Mouse (Mus musculus): Measurements from ENCODE around the gene March7. TPM values are rescaled to one million over a fixed set of nuclear protein-coding genes. Genes with fewer than 3 reads are reported as not detected.

The March7 gene
- polyA plus RNA-seq, 2 experiments = 12.1 to 19.9 TPM

- H3K27ac ChIP-seq = no peak overlapping the region
- no peak for DNase-seq (ENCODE audit: low read depth in 3 of 3, low spot score in 3 of 3)
- no peaks in the 10 kb centered on the region for H3K9me3 ChIP-seq (ENCODE audit: control insufficient read depth, low read length)
- peaks cover 39% of the 10 kb centered on the region for H3K36me3 ChIP-seq (replicated peaks; ENCODE audit: control insufficient read depth, insufficient read depth, low read depth)
- H3K4me3 ChIP-seq (ENCODE audit: insufficient read depth in 1 of 2, low read depth in 2 of 2, low read length in 2 of 2) = no peak overlapping the region
- H3K27me3 ChIP-seq (ENCODE audit: control insufficient read depth, insufficient read depth, low read length) = no peaks in the 10 kb centered on the region
- H3K4me1 ChIP-seq (replicated peaks; ENCODE audit: control insufficient read depth in 2 of 2, insufficient read depth in 2 of 2, low read length in 1 of 2) = peaks cover 4 to 8% of the 10 kb centered on the region in 2 experiments; a peak in 3 of 4 replicates
- TF ChIP-seq EP300 (IDR thresholded peaks at IDR 0.05; ENCODE audit: low read depth) (no peak), CTCF (IDR thresholded peaks at IDR 0.05; ENCODE audit: low read depth) (no peak)
- no peak overlapping the region for H3K4me2 ChIP-seq (ENCODE audit: low read depth)
- WGBS (ENCODE audit: insufficient replicate concordance) = 79% methylated on average over 2 of the region's 2 CpGs
- no peak for ATAC-seq (ENCODE audit: insufficient read depth)
- H3K9ac ChIP-seq (replicated peaks) = no peak overlapping the region
Observed at GRCm38 (mm10) chr2:60230361-60230760, 20.7 kb downstream of the March7 start.

GRCm38 (mm10) chr2:60233147-60233546, 23.5 kb downstream of the March7 start:
- no peak overlapping the region for H3K9ac ChIP-seq (replicated peaks)
- DNase-seq (ENCODE audit: low read depth in 3 of 3, low spot score in 3 of 3) (no peak), ATAC-seq (ENCODE audit: insufficient read depth) (no peak)
- no peak overlapping the region for H3K27ac ChIP-seq
- H3K4me1 ChIP-seq (replicated peaks; ENCODE audit: control insufficient read depth in 2 of 2, insufficient read depth in 2 of 2, low read length in 1 of 2) = peaks cover 3 to 4% of the 10 kb centered on the region in 2 experiments; a peak in 1 of 4 replicates
- H3K27me3 ChIP-seq (ENCODE audit: control insufficient read depth, insufficient read depth, low read length) = no peaks in the 10 kb centered on the region
- H3K4me2 ChIP-seq (ENCODE audit: low read depth) = no peak overlapping the region
- no peak overlapping the region for H3K4me3 ChIP-seq (ENCODE audit: insufficient read depth in 1 of 2, low read depth in 2 of 2, low read length in 2 of 2)
- H3K9me3 ChIP-seq (ENCODE audit: control insufficient read depth, low read length) = no peaks in the 10 kb centered on the region
- no peak for TF ChIP-seq EP300 (IDR thresholded peaks at IDR 0.05; ENCODE audit: low read depth)
- no peak for TF ChIP-seq CTCF (IDR thresholded peaks at IDR 0.05; ENCODE audit: low read depth)
- H3K36me3 ChIP-seq (replicated peaks; ENCODE audit: control insufficient read depth, insufficient read depth, low read depth) = peaks cover 54% of the 10 kb centered on the region
- 64% methylated on average over 2 of the region's 2 CpGs for WGBS (ENCODE audit: insufficient replicate concordance)

GRCm38 (mm10) chr2:60234506-60234905, 24.8 kb downstream of the March7 start:
- H3K4me3 ChIP-seq (ENCODE audit: insufficient read depth in 1 of 2, low read depth in 2 of 2, low read length in 2 of 2) = no peak overlapping the region
- no peak overlapping the region for H3K4me2 ChIP-seq (ENCODE audit: low read depth)
- TF ChIP-seq EP300 (IDR thresholded peaks at IDR 0.05; ENCODE audit: low read depth) = no peak
- TF ChIP-seq CTCF (IDR thresholded peaks at IDR 0.05; ENCODE audit: low read depth) = no peak
- H3K27ac ChIP-seq = no peak overlapping the region
- H3K36me3 ChIP-seq (replicated peaks; ENCODE audit: control insufficient read depth, insufficient read depth, low read depth) = peaks cover 57% of the 10 kb centered on the region
- H3K9me3 ChIP-seq (ENCODE audit: control insufficient read depth, low read length) = no peaks in the 10 kb centered on the region
- no peak for DNase-seq (ENCODE audit: low read depth in 3 of 3, low spot score in 3 of 3)
- no peaks in the 10 kb centered on the region for H3K27me3 ChIP-seq (ENCODE audit: control insufficient read depth, insufficient read depth, low read length)
- no peak overlapping the region for H3K9ac ChIP-seq (replicated peaks)
- no peaks in the 10 kb centered on the region for H3K4me1 ChIP-seq (replicated peaks; ENCODE audit: control insufficient read depth in 2 of 2, insufficient read depth in 2 of 2, low read length in 1 of 2)
- 88% methylated on average over 7 of the region's 7 CpGs for WGBS (ENCODE audit: insufficient replicate concordance)
- ATAC-seq (ENCODE audit: insufficient read depth) = no peak

- TF ChIP-seq EP300 (IDR thresholded peaks at IDR 0.05; ENCODE audit: low read depth) = no peak
- no peak for TF ChIP-seq CTCF (IDR thresholded peaks at IDR 0.05; ENCODE audit: low read depth)
- Histone ChIP-seq H3K27ac (no peak overlapping the region), H3K4me1 (replicated peaks; ENCODE audit: control insufficient read depth in 2 of 2, insufficient read depth in 2 of 2, low read length in 1 of 2) (no peaks in the 10 kb centered on the region), H3K9me3 (ENCODE audit: control insufficient read depth, low read length) (no peaks in the 10 kb centered on the region), H3K9ac (replicated peaks) (no peak overlapping the region), H3K36me3 (replicated peaks; ENCODE audit: control insufficient read depth, insufficient read depth, low read depth) (peaks cover 12% of the 10 kb centered on the region), H3K4me3 (ENCODE audit: insufficient read depth in 1 of 2, low read depth in 2 of 2, low read length in 2 of 2) (no peak overlapping the region), H3K27me3 (ENCODE audit: control insufficient read depth, insufficient read depth, low read length) (no peaks in the 10 kb centered on the region), H3K4me2 (ENCODE audit: low read depth) (no peak overlapping the region)
- WGBS (ENCODE audit: insufficient replicate concordance) = 78% methylated on average over 4 of the region's 4 CpGs
- DNase-seq (ENCODE audit: low read depth in 3 of 3, low spot score in 3 of 3) = no peak
- no peak for ATAC-seq (ENCODE audit: insufficient read depth)
Observed at GRCm38 (mm10) chr2:60252782-60253181, 43.1 kb downstream of the March7 start.

- Histone ChIP-seq H3K4me2 (ENCODE audit: low read depth) (no peak overlapping the region), H3K9me3 (ENCODE audit: control insufficient read depth, low read length) (no peaks in the 10 kb centered on the region), H3K4me3 (ENCODE audit: insufficient read depth in 1 of 2, low read depth in 2 of 2, low read length in 2 of 2) (no peak overlapping the region), H3K9ac (replicated peaks) (no peak overlapping the region), H3K27ac (no peak overlapping the region), H3K27me3 (ENCODE audit: control insufficient read depth, insufficient read depth, low read length) (no peaks in the 10 kb centered on the region), H3K36me3 (replicated peaks; ENCODE audit: control insufficient read depth, insufficient read depth, low read depth) (peaks cover 12% of the 10 kb centered on the region), H3K4me1 (replicated peaks; ENCODE audit: control insufficient read depth in 2 of 2, insufficient read depth in 2 of 2, low read length in 1 of 2) (no peaks in the 10 kb centered on the region)
- DNase-seq (ENCODE audit: low read depth in 3 of 3, low spot score in 3 of 3) (no peak), ATAC-seq (ENCODE audit: insufficient read depth) (no peak)
- no peak for TF ChIP-seq EP300 (IDR thresholded peaks at IDR 0.05; ENCODE audit: low read depth)
- TF ChIP-seq CTCF (IDR thresholded peaks at IDR 0.05; ENCODE audit: low read depth) = no peak
Observed at GRCm38 (mm10) chr2:60253506-60253905, 43.8 kb downstream of the March7 start.
